Mouse (Mus musculus) olfactory bulb, adult 2 months (tissue): ENCODE data around the gene Cplx2.

Source experiments
- CTCF ChIP-seq: fragments of 200-500 bp; IDR thresholded peaks from 2 replicates; pipeline ENCODE4 v1.5.1; 2012; ENCODE audit warnings: low read depth, mild to moderate bottlenecking, low read length, moderate library complexity; ENCODE audit not compliant: insufficient read depth
- POLR2A ChIP-seq: fragments of 200-500 bp; IDR thresholded peaks from 2 replicates; pipeline ENCODE4 v1.6.1; 2012; ENCODE audit warnings: mild to moderate bottlenecking, low read depth, low read length, moderate library complexity; ENCODE audit not compliant: insufficient read depth

DNA sequence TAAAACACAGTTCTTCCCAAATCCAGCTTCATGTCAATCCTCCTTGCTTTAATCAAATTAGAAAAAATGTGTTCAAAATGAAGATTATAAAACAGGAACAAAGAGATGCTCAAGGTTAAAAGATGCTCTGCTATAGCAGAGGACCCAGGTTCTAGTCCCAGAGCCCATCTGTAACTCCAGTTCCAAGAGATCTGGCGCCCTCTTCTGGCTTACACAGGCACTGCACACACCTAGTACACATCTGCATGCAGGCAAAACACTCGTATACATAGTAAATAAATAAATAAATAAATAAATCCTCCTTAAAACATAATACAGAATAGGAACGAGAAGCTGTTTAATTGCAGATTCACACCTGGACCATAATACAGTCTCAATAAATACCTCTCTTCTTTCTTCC, 6.9 kb downstream of the Cplx2 start:
- no peak for TF ChIP-seq POLR2A
- no peak for TF ChIP-seq CTCF
